Mouse (Mus musculus) bone marrow, adult 2 months (tissue): ENCODE measurements at regions not wholly inside any gene's neighbourhood (a gene's known extent, or its start where the extent isn't known, plus 50 kb on each side); places are given as distances from the start of the nearest gene placed in this dataset.

Experiments used
- CTCF ChIP-seq: fragments of 200-500 bp; IDR thresholded peaks from 2 replicates; pipeline ENCODE4 v1.5.1; 2011; ENCODE audit warnings: low read length, control low read depth; ENCODE audit not compliant: control insufficient read depth, insufficient read depth
- POLR2A ChIP-seq: fragments of 200-500 bp; IDR thresholded peaks from 2 replicates; pipeline ENCODE4 v1.6.1; 2011; ENCODE audit warnings: low read depth, mild to moderate bottlenecking, control low read depth, low read length, borderline replicate concordance; ENCODE audit not compliant: control insufficient read depth

DNA sequence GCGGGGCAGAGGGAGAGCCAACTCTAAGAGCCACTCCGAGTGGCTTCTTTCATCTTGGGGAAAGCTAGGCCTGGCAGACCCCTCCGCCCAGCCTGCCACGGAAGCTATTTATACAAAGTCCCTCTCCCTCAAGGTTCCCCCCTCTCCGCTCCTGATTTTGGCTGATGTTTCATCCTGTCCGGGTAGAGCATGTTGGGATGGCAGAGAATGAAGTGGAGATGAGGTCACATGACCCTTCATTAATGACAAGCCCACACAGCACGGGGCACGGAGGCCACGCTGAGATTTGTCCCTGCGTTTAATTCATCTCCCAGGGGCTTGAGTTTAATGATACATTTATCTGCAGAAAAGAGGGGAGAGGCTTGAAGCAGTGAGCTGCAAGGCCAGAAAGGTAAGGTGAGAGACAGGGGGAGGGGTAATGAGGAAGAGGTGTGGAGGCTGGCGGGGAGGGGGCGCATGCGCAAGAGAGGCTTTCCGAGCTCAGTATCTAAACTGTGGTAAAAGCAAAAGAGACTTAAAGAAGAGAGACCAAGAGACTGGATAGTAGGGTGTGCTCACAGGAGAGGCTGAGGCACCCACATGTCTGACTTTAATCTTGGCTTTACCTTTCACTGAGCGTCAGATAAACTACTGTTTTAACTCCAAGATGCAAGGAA lies 111.7 kb downstream of the Chst1 start:
- TF ChIP-seq CTCF (no peak), POLR2A (no peak)
